Mouse (Mus musculus) left cerebral cortex, postnatal 10 days (tissue): ENCODE data around the gene Cntnap5b. TPM values are rescaled to one million over a fixed set of nuclear protein-coding genes. Genes with fewer than 3 reads are reported as not detected.
"Not testable (repeated sequence)": the region's sequence is repeated elsewhere in the genome, so short reads cannot be mapped to it uniquely, and the experiment has no call there.

Experiments
- DNase-seq, 2 experiments: peaks; one replicate each; pipeline ENCODE4 v3.0.0; 2021 to 2022; ENCODE audit warnings: low spot score in 2 of 2, mixed read lengths in 1 of 2; ENCODE audit errors: extremely low spot score in 1 of 2
- intact Hi-C: fragments of 180-260 bp; cut with DNase I; formaldehyde crosslinking; loops from one replicate; pipeline ENCODE4 v1.15.1; 2025
- total RNA-seq, 2 experiments: library from RNA; stranded (reverse); gene quantifications; 2 replicates each; pipeline ENCODE4 v1.2.3; 2021

Cntnap5b gene
- total RNA-seq: 10 to 100 TPM; 18.8 to 20.1 TPM

DNA sequence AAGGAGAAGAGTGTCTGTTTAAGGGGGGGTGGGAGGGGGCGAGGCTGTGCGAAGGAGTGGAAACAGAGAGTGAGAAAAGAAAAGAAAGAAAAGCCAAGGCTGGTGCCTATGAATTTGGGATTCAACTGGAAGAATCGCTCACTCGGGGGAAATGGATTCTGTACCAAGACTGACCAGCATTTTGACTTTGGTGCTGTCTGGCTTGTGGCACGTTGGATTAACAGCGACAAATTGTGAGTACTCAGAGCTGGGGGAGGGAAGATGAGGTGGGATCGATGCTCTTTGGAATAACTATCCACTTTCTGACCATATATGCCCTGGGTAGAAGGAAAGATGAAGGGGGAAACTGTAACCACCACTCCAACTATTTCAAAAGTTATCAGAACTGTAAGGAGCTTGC is at the start of gene Cntnap5b:
Gene Cntnap5b (plus strand): TSS at position 152 of the 400 bp plus-strand sequence.
- no peak for DNase-seq
- intact Hi-C loops: no loop called here

DNA sequence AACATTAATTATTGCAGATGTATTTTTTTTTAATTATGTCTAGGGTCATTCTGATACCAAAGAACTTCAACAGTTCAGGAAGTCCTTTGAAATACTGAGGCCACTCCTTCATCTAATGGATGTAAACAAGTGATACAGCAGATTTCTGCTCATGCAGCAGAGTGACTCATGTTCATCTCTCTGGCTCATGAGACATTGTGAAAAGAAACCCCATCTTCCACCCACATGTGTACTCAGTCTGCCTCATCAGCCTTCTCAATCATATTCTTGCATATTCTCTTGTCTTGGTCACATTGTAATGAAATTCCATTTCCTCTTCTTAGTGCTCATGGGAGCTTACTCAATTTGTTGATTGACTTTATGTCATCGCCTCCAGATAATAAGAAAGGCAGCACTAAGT is 12.6 kb upstream of the Cntnap5b start:
- intact Hi-C loops: no loop called here
- DNase-seq: no peak

DNA sequence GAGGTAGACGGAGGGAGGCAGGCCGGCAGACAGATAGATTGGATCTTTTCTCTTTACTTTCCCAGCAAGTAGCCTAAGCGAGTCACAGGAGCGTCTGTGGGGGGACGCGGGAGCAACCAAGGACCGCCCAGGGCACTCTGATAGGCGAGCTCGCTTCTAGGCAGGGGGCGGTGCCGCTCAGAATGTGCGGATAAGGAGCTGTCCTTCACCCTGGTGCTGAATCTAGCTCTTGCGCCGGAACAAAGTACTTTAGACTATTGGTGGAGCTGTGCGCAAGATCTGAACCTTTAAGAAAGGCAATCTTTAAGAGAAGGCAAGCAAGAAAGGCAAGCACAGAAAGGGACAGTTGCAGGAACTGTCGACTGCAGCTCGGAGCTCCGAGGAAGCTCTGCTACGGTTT is 382 bp upstream of the Cntnap5b start:
- intact Hi-C loops: no loop called here
- DNase-seq: peak; percentile 26 to 55

- intact Hi-C loops: no loop called here
Observed at GRCm38 (mm10) chr1:99774144-99774543, 1.6 kb downstream of the Cntnap5b start.

GRCm38 (mm10) chr1:99813334-99814110 is 41.0 kb downstream of the Cntnap5b start:
- no peak for DNase-seq
- intact Hi-C loops: no loop called here

More at GRCm38 (mm10) chr1:99774144-99774543, 1.6 kb downstream of the Cntnap5b start:
- peak; percentile 31 to 64 for DNase-seq

DNA sequence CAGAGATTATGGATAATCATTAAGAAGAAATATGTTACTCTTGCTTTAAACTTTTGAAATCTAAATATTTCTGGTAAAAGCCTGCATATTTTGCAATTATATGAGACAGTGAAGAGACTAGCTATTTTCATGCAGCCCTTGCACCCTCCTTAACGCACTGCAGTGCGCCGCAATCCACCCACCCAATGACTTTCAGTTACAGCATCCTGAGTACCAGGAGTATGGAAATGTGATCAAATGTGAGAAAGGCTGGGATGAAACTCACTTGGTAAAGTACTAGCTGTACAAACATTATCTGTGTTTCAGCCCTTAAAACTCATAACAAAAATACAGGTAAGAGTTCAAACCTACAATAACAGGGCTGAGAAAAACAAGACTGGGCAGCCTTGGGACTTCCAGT is 99.8 kb downstream of the Cntnap5b start:
- intact Hi-C loops: no loop called here

GRCm38 (mm10) chr1:99907774-99908173 is 135.2 kb downstream of the Cntnap5b start:
- intact Hi-C loops: no loop called here
- no peak for DNase-seq

More for the DNA sequence above, 99.8 kb downstream of the Cntnap5b start:
- DNase-seq: no peak

GRCm38 (mm10) chr1:99943515-99943914 is 170.9 kb downstream of the Cntnap5b start:
- intact Hi-C loops: no loop called here
- no peak for DNase-seq

GRCm38 (mm10) chr1:99959428-99959987 is 186.9 kb downstream of the Cntnap5b start:
- DNase-seq: no peak
- intact Hi-C loops: no loop called here

DNA sequence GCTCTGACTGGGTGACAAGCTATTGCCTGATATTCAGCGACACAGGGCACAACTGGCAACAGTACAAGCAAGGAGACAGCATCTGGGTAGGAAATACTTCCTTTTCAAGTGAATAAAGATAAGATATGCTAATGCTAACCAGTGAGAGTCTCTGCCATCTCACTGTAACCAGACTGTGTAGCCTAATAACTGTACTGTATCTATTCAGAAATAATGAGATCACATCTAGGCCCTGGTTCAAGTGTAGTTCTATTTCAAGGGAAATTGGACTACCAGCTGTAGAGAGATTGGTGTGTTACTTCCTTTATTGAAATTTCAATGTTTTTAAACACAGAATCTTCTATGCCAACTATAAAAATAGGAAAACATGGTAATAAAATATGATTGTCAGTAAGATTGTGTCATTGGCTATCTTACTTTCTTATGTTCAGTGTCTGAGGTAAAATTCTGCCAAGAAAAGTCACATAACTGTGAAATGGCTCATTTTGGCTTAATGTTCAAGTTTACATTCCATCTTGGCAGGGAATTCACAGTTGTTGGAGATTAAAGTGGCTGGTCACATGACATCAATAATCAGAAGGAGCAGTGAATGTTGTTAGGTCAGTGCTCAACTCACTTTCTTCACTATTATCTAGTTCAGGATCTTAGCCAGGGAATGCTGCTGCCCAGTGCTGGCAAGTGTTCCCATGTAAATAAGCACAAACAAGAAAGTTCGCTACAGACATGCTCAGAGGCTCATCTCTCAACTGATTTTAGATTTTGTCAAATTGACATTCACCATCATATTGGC is 194.9 kb downstream of the Cntnap5b start:
- intact Hi-C loops: no loop called here
- no peak for DNase-seq

DNA sequence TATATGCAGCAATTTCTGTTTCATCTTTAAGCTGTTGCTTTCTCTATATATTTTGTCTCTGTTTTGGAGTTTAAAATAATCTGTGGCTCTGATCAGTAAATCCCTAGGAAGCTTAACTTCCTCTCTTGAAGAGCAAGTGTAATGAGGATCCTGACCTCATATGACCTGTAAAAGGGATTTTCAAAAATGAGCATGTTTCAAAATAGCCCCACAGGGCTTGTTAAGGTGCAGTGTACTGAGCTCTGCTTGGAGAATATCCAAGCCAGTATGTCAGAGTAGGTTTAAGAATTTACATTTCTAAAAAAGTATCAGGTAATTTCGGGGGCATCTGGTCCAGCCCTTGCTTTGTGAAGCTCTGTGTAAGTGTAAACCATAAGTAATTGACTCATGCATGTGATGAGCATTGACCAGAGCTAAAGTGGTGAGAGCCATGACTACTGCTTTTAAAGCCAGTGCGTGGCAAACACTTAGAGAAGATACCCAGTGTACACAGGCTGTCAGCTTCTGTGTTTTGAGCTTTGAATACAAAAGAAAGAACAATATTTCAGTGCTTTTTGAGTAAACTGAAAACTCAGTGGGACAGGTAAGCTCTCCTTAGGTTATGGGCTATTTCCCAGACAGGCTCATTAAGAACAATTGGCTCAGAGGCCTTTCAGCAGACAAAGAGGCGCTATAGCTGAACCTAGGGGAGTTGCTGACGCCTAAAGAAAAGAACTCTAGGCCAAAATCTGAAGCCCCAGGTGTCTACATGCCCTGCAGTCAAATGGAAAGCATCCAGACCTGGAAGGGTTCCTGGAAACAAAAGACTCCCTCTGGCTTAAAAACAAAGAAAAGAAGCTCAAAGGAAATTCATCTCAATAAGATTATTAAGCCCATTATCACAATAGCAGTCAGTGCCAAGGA is 197.9 kb downstream of the Cntnap5b start:
- DNase-seq: no peak
- intact Hi-C loops: no loop called here

GRCm38 (mm10) chr1:100001226-100001625 is 228.7 kb downstream of the Cntnap5b start:
- intact Hi-C loops, DNase-seq: not testable (repeated sequence)

- no peak for DNase-seq
- intact Hi-C loops: no loop called here
Observed at GRCm38 (mm10) chr1:100006021-100006745, 233.6 kb downstream of the Cntnap5b start.

DNA sequence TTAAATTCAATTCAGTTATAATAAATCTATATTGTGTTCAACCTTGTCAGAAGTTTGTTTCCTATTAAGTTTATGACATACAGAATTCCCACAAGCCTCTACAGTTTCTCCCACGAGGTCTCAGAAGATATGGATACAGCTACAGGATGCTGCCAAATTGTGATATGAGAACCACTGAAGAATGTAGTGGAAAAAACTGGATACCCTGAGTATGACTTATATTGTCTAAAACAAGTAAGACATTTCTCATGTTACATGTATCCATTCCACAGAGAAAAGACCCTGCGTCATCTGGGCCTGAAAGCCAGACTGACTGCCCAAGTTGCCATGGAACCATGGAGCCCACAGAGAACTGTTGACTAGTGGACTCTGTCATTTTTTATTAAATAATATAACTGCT is 269.2 kb downstream of the Cntnap5b start:
- no peak for DNase-seq
- intact Hi-C loops: no loop called here

DNA sequence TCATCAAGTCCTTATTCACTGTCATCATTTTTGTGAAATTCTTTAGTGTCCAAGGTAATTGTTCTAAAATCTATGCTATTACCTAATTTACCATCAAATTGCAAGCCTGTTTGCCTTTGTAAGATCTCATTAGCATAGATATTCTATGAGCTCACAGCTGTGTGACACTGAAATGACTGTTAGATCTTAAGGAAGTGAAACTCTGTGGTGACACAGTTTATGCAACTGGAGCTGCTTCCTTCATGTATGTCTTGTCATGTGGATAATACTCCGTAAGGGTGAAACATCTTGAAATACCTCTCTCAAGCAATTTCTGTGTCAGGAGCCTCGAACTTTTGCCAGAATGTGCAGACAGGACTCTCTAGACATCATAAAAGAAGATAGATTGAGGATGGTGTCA is 307.2 kb downstream of the Cntnap5b start:
- intact Hi-C loops: no loop called here
- DNase-seq: no peak

- no peak for DNase-seq
- intact Hi-C loops: no loop called here
Observed at GRCm38 (mm10) chr1:100100516-100100915, 328.0 kb downstream of the Cntnap5b start.

DNA sequence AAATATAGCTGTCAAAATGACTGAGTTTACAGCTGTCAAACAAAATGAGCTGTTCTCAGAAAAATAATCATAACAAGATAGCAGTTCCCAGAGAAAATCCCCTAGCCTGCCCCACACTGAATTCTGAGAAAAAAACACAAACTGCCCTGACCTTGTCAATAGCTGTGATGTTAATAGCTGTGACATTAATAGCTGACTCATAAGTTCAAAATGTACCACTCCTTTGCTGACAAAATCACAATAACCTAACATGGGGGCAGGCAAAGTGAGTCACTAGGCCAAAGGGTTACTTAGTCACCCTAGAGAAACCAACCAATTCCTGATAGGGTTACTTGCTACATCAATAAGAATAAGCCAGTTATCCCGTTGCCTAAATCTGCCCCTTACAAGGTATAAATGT is 328.5 kb downstream of the Cntnap5b start:
- DNase-seq: no peak
- intact Hi-C loops: no loop called here

DNA sequence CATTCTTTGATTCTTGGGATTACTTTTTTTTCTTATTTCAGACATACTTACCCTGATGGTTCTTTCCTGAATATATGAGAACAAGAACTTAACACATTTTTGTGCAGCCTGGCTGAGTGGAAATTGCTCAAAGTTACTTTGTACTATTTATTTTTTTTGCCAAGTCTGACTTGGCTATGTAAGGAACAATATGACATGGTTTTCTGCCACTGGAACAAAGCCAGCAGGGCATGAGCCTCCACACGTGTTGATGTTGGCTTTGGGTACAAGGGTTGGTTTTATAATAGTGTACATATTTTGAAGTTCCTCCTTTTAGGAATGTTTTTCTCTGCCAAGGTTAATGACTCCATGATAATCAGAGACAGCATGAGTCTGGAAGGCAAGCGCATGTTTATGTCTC is 331.8 kb downstream of the Cntnap5b start:
- intact Hi-C loops: no loop called here
- DNase-seq: no peak
